Mouse (Mus musculus): Measurements from ENCODE around the gene Snx29.

Gene Snx29

DNA sequence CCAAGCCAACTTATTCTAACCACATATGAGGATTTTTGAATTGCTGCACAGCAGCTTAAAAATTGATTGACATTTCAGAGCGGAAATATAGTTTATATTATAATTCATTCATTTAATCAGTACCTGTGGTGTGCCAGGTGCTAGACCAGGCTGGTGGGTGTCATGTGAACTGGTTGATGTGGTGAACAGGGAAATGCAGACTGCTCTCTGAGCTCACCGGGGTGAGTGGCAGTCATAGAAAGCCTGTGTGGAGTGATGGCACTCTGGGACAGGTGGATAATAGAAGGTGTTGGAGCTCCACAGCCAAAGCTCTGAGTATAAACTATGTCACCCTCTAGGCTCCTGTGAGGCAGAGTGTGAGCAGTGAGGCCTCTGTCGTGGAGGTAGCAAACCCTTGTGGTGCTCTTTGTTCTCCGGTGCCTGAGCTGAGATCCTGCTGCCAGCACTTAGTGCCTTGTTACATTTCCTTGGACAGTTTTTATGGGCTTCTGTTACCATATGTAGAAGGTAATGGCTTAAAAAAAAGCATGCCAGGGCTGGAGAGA is 324.1 kb downstream of the Snx29 start:
- DNase-seq: no peak

DNA sequence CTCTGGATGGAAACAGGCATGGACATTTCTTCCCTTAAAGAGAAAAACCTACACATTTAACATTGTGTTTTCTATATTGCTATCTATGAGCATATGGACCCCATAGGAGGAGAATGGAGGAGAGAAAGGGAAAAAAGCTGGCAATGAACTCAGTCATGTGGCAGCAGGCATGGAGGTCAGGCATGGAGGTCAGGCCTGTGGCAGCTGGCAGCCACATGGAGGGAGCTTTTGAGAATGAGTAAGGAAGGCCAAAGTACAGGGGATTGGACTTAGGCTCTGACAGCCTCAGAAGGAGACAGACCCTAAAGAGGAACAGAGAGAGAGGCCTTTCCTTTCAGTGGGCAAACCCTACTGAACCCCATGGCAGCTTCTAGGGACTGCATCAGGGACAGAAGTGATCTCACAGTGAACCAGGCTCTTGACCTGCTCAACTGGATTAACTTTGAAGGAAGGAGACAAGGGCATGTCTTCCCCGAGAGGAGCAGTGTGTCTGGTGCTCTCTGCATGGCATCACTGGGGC is 325.5 kb downstream of the Snx29 start:
- no peak for DNase-seq

DNA sequence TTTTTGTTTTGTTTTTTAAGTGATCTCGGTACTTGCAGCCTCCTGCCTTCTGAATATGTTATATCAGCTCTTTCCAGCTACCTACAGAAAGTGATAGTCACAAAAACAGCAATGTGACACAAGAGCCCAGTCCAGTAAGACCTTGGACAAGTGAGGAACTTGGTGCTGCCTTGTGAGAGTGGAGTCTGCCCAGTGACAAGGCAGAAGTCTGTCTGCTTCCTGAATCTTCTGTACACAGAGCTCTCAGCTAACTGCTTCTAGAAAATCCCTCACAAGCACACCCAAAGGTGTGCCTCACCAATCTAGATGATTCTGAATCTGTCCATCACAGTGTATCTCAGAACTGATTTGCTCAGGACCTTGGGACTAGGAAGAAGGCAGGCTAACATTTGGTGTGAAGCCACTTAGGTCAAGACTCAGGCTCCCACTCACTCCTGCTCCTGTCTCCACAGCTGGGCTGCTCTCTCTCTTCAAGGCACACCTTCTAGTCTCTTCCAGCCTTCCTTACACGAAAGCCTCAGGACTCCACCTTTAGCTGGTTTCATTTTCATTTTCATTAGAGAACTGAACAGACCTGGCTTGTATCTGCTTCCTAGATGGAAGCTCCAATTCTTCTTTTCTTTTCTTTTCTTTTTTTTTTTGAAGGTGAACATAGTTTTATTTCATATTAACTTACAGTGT is 330.1 kb downstream of the Snx29 start:
- DNase-seq: no peak

DNA sequence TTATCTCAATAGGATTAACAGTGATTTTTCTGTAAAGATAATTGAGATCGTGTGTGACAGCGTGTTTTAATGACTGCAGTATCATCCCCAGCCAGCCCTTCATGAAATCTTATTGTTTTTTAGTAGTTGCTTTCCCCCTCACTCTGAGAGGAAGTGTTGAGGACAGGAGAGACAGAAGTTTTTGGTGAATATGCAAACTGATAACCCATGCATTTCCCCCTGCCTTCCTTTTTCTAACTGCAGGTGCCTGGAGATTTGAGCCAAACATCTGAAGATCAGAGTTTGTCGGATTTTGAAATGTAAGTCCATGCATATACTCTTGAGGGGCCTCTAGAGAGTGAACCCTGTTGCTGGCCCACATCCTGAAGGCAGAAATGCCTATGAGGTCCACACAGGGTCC is 333.2 kb downstream of the Snx29 start:
- DNase-seq: no peak

DNA sequence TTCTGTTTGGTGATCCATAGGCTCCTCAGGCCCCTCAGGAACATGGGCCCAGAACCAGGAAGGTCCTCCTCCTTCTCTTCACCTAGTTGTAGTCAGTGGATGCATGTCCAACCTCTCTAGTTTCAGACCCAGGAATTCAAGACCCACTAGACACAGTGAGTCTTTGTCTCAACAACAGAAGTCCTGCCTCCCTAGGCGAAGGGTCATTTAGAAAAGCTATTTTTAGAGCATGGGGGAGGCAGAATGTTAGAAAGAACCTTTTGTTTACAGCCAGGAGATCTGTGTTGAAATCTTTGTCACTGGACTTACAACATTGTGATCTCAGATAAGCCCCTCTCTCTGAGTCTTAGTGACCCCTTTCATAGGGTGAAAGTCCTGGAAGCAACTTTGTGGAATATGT is 334.4 kb downstream of the Snx29 start:
- DNase-seq: no peak

DNA sequence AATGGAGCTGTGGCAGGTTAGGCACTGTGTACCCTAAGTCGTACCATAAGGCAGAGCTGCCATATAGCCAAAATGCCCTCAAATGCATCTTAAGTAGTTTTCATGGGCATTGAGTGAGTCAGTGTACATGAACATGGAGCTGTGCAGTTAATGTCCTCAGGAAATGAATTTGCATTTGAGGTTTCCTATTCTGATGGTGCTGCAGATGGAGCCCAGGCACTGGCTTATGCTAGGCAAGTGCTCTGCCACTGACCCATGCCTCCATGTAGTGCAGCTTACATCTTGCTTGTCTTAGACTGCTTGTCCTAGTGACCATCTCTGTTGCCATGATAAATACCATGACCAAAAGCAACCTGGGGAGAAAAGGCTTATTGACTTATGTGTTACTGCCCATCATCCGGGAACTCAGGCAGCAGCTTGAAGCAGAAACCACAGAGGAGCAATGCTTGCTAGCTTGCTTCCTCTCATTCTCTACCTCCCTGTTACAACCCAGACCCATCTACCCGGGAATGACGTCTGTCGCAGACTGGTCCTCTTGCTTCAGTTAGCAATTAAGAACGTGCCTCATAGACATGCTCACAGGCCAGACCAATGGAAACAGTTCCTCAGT is 336.5 kb downstream of the Snx29 start:
- no peak for DNase-seq

DNA sequence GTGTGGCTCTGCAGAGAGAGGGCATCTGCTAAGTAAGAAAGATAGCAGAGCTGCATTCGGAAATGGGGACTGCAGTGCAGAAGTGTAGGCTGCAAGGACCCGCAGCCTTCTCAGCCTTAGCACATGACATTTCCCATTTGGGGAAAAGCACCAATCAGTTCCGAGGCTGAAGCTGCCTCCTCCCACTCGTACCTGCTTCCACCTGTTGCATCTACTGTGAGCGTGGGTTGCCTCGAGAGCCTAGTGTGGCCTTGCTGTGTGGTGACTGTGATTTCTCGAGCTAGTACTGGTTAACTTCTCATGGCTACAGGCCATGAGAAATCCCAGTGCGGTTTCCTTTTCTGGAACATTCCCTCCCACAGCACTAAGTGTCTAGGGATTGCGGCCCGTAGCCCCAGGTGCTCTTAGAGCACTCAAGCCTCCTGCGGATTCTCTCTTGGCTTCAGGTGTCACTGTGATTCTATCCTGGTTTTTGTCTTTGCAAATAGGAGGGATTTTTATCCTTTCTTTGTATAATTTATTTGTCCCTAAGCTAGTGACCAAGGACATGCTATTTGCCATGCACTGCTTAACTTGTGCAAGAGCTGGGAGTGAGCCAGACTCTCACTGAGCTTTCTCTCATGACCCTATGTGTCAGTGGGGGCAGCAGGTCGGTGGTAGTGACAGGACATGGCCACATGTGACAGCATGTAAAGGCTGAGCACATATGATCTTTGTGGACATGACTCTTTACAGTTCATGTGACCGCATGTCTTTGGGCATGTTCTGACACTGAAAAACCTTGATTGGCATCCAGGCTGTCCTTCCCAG is 342.4 kb downstream of the Snx29 start:
- DNase-seq: no peak

DNA sequence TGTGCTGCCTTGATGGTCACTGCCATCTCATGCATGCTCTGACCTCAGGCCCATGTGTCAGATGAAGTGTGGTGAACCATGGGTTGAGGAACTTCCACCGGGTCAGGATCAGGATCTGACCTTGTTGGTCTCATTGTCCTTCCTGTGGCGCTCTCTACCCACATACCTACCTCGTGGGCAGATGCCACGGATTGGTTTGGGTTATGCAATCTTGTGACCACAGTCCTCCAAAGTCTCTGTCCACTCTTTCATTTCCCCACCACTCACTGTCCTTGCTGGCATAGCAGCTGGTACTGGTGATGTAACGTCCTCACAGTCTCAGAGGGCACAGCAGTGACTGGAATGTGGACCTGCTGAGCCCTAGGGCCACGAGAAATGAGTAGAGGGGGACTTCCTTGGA is 343.2 kb downstream of the Snx29 start:
- DNase-seq: no peak

DNA sequence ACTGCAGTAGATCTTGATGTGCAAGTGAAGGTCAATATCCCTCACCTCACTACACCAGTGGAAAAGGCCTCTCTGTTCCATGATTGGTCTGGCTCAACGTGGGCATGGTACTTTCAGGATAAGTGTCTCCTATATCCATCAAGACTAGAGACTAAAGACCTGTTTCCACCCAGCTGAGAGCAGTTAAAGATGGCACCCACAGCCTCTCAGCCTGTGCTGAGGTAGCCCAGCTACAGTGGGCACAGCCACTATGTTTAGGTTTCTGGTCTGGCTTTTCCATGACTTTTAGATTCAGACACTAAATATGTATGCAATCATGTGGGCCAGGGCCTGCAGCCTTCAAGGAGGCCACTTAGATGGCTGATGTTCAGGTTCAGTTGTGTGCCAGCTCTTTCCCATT is 345.7 kb downstream of the Snx29 start:
- no peak for DNase-seq

DNA sequence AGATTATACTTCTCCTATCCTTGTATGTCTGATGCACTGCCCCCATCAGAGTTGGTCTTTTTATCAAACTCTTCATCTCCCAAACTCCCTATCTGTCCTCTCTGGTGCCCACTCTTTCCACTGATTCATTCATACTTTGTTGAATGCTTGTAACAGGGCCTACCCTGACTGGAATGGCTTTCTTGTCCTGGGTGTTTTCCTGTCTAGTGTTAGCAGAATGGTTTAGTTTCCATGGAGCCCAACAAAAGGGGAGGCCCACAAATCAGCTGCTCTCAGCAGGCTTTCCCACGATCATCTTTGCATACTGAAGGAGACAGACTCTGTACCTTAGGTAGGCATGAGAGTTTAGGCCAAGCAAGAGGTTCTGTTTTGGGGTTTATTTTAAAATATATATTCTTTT is 346.2 kb downstream of the Snx29 start:
- DNase-seq: no peak

DNA sequence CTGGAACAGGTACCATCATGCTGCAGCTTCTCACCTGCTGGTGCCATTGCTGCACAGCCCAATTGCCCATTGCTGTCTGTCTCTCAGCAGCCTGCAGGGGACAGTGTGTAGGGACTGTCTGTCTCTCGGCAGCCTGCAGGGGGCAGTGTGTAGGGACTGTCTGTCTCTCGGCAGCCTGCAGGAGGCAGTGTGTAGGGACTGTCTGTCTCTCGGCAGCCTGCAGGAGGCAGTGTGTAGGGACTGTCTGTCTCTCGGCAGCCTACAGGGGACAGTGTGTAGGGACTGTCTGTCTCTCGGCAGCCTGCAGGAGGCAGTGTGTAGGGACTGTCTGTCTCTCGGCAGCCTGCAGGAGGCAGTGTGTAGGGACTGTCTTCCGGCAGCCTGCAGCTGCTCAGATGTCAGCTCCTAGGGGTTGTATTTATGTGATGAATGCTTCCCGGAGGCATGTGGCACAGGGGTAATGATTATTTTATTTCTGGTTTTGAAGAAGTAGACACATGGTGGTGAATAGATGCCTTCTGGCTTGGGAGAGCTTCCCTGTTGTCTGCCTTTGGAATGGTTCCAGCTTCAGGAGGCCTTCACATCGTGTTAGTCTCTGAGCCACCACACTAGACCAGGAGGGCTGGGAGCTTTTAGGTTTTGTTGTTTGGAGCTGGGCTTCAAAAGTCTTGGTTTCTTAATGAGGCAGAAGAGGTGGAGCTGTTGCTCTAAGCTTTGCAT is 347.7 kb downstream of the Snx29 start:
- no peak for DNase-seq

DNA sequence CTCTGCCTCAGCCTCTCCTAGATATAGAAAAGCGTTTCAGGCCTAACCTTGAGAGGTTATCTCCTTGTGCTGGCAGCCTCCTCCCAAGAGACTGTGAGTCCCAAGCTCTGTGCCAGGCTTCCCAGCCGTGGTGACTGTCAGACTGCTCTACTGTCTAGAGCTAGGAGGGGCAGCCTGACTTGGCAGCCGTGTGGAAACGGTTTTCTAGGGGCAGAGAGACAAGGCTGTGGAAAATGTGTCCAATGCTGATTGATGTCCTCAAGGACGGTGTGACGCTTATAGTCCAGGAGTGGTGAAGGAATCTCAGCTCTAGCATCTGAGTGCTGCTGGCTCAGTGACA is 348.2 kb downstream of the Snx29 start:
- DNase-seq: no peak

DNA sequence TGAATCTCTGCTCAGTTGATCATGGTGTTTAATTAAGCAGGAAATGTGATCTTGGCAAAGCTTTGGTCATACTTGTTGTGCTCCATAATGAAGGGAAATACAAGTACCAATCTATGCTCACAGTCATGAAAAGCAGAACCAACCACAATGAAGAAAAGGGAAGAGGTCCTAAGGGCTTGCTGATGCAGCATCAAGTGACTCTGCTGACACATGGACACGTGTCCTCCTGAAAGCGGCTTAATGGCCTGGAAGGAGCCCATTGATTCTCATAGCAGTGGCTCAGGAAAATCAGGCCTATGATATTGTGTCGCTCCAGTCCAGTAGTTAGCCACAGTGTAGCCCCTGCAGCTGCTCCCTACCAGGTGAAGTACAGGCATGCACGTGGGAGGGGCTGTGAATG is 353.3 kb downstream of the Snx29 start:
- no peak for DNase-seq

DNA sequence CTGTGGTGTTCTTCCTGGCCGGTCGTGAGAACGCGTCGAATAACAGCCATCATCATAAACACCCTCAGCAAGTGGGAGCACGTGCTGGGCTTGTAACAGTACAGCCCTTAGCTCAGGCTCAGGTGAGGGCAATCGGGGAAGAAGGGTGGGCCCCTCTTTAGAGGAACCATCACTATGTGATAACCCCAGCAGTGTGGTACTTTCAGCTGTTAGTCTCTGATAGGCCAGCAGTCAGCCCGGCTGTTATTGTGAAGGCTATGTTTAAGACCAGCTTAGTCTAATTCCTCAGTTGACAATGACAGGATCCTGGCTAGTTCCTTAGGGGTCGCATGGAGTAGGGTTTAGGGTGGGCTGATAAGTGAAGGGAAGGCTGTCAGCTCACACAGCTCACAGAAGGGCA is 362.6 kb downstream of the Snx29 start:
- DNase-seq: no peak

DNA sequence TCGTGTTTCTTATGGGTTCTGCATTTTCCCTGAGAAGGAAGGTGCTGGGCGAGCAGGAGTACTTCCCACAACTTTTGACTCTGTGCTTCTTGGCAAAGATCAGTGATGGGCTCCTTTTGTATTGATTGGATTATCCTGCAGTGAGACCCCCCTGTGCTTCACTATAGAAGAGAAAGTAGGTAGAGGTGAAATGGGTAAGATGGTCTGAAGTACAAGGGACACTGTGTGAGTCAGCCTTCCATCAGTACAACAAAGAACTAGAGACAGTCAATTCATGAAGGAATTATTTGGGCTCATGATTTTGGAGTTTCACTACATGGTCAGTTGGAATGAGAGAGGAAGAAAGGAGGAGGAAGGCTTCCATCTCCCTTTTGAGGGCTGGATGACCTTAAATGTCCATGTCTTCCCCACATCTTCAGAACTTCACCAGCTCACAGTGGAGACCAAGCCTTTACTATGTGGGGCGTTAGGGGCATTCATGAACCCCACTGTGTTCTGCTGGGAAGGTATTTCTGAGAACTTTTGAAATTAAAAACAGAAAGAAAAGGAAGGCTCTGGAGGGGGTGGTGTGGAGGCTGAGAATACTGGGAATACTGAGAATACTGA is 363.1 kb downstream of the Snx29 start:
- DNase-seq: no peak

DNA sequence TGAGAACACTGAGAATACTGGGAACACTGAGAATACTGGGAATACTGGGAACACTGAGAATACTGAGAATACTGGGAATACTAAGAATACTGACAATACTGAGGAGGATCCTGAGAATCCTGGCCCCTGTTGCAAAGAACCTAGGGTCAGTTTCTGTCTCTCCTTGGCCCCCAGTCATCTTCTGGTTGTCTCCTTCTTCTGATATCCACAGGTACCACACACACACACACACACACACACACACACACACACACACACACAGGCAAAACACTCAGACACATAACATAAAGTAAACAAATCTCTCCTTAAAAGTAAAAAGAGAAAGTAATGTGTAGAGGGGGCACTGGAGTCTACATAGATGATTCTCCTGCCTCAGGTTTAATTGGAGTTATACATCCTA is 365.1 kb downstream of the Snx29 start:
- no peak for DNase-seq

DNA sequence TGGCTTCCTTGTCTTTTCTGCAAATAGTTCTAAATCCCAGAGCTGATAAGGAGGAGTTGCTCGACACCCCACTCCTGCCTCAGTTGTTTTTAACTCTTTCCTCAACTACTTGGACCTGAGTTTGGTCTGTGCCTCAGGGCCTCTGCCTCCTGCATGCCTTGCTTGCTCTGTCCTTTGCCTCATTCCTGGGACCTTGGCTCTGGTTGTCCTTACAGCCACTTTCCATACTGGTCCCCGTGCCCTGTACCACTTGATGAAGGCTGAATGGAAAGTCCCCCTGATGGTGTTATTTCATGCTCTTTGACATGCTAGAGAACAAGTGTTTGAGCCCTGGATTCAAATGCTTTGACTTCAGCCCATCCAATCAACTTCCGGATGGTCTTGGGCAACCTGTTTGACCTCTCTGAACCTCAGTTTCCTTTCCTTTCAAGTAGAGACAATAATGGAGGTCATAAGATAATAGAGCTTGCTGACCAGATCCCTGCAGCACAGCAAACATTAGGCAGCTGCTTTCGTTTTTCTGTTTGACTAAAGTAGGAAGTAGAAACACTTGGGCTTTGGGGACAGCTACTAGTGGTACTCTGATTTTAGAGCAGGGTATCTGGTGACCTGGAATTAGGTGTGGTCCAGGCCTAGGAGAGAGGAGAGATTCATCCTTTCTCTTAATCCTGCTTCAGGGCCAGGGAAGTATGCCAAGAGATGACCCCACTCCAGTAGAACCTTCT is 365.7 kb downstream of the Snx29 start:
- no peak for DNase-seq

DNA sequence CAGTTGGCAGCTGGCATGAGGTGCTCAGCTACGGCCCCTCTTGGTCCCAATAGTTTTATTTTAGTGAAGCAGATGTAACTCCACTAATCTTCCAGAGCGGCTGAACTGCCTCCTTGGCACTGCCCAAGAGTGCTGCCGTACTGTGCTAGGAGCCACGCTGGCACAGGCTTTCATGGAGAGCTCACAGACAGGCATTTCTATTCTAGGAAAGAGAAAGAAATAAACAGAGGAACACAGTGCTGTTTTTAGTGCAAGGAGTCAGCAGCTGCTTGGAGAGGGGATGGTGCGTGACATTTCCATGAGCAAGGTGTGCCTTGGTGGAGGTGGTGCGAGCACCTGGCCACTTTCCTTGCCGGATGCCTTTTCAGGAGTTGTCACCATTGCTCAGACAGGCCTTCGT is 367.4 kb downstream of the Snx29 start:
- DNase-seq: no peak

DNA sequence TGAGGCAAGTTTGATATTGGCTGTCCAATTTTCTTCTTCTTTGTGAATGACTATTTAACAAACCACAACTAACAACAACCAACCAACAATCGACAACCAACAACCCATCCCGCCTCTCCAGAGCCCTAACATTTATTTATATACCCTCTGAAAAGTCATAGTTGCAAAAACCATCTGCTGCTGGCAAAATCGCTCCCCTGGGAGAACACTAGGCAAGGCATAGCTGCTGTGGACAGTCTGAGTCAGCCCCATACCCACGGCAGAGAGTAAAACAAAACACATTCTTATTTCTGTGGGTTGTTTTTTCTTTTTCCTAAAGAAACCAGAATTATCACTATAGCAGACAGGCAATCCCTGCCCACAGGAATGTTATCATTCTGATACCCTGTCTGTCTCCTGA is 368.0 kb downstream of the Snx29 start:
- no peak for DNase-seq

DNA sequence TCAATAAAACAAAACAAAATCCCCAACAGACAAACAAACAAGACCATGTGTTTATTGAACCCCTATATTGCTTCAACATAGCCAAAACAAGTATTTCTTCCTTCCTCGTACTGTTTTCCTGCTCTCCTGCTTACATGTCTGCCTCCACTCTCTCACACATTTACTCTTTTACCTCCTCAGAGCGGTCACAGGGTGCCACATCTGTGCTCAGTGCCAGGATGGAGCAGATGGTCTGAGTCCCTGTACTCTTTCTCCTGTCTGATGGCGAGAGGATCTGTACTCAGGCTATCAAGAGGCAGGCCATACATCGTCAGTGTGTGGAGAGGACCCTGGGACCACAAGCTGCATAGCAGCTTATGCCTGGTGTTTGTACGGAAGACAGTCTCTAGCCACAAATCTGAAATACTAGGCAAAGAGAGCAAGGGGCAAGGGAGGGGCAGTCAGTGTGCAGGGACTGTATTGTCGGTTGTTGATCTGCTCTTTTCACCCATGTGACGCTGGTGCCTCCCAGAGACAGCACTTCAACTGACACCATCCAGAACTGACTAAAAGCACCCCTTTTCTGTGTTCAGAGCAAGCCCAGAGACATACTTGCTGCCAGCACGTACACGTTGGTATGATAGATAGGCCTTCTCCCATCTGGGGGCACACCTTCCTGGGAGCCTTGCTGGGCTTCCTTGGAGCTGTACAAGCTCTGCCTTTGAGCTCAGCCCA is 368.9 kb downstream of the Snx29 start:
- no peak for DNase-seq

DNA sequence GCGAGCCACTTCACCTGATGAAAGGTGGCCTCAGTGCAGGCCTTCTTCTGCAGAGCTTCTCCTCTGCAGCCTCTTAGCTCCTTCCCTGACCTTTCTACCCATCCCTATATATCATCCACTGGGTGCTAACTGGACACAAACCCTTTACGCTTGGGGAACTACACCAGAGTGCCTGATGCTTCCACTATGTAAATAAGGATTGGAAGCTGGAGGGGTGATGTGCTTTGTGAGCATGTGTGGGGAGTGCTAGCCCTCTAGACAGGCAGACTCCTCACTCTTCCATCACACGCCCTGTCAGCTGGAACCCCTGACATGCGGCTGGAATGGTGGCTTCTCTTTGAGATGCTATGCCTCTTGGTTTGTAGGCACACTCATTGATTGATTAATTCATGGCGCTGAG is 370.0 kb downstream of the Snx29 start:
- no peak for DNase-seq
